Mouse (Mus musculus) frontal cortex, adult 2 months (tissue): ENCODE measurements around the gene Bco1. TPM values are rescaled to one million over a fixed set of nuclear protein-coding genes. Genes with fewer than 3 reads are reported as not detected.

Experiments used
- DNase-seq, 2 experiments: peaks; one replicate each; pipeline ENCODE4 v3.0.0; 2022; ENCODE audit warnings: low spot score in 1 of 2; ENCODE audit errors: extremely low spot score in 1 of 2
- polyA plus RNA-seq: library from polyadenylated mRNA; depleted of rRNA; stranded (reverse); fragments of >200 nt; gene quantifications from 2 replicates; pipeline ENCODE4 v1.2.3, GENCODE M21; 2012

Gene Bco1
- polyA plus RNA-seq, 1 experiment = 0.04 TPM

- DNase-seq = no peak
Observed at GRCm38 (mm10) chr8:117136763-117137162, 41.1 kb downstream of the Bco1 start.

- no peak for DNase-seq
Observed at GRCm38 (mm10) chr8:117137357-117137756, 41.7 kb downstream of the Bco1 start.

- DNase-seq = no peak
Observed at GRCm38 (mm10) chr8:117148520-117148919, 52.9 kb downstream of the Bco1 start.

- DNase-seq = no peak
Observed at GRCm38 (mm10) chr8:117156149-117156548, 60.5 kb downstream of the Bco1 start.

GRCm38 (mm10) chr8:117156866-117157768 is 61.5 kb downstream of the Bco1 start:
- DNase-seq = no peak

- peak; percentile 93 to 98 for DNase-seq
Observed at GRCm38 (mm10) chr8:117157769-117158091, 62.1 kb downstream of the Bco1 start.

- peak in 1 of 2 experiments; percentile 25 for DNase-seq
Observed at GRCm38 (mm10) chr8:117158135-117158761, 62.6 kb downstream of the Bco1 start, which contains the start of gene Gan. Gan (plus strand) TSS chr8:117158135.

- no peak for DNase-seq
Observed at GRCm38 (mm10) chr8:117159031-117159430, 63.4 kb downstream of the Bco1 start.

GRCm38 (mm10) chr8:117164912-117165311 is 69.3 kb downstream of the Bco1 start:
- DNase-seq = no peak

- DNase-seq = no peak
Observed at GRCm38 (mm10) chr8:117165542-117165941, 69.9 kb downstream of the Bco1 start.

GRCm38 (mm10) chr8:117166515-117166914 is 70.9 kb downstream of the Bco1 start:
- no peak for DNase-seq

GRCm38 (mm10) chr8:117167243-117167883 is 71.7 kb downstream of the Bco1 start:
- DNase-seq = no peak

GRCm38 (mm10) chr8:117168378-117168777 is 72.7 kb downstream of the Bco1 start:
- no peak for DNase-seq

GRCm38 (mm10) chr8:117171826-117172225 is 76.2 kb downstream of the Bco1 start:
- DNase-seq = no peak

- no peak for DNase-seq
Observed at GRCm38 (mm10) chr8:117172904-117173303, 77.2 kb downstream of the Bco1 start.

- no peak for DNase-seq
Observed at GRCm38 (mm10) chr8:117173690-117174089, 78.0 kb downstream of the Bco1 start.

- no peak for DNase-seq
Observed at GRCm38 (mm10) chr8:117174536-117174935, 78.9 kb downstream of the Bco1 start.

GRCm38 (mm10) chr8:117176308-117176707 is 80.7 kb downstream of the Bco1 start:
- no peak for DNase-seq

- DNase-seq = no peak
Observed at GRCm38 (mm10) chr8:117177236-117177635, 81.6 kb downstream of the Bco1 start.

GRCm38 (mm10) chr8:117178039-117178438 is 82.4 kb downstream of the Bco1 start:
- DNase-seq = no peak

GRCm38 (mm10) chr8:117178676-117179075 is 83.0 kb downstream of the Bco1 start:
- DNase-seq = peak in 1 of 2 experiments; percentile 25
